Mouse (Mus musculus) ES-E14 (cell line): ENCODE data around the gene Acadl. TPM values are rescaled to one million over a fixed set of nuclear protein-coding genes. Genes with fewer than 3 reads are reported as not detected.

Experiments used
- DNase-seq: peaks from one replicate; pipeline ENCODE4 v3.0.0-alpha.2; 2013; ENCODE audit warnings: low read depth, low spot score
- H3K27ac ChIP-seq: 2 replicates; pipeline ENCODE4 v1.5.1; 2012; ENCODE audit warnings: low read depth, mild to moderate bottlenecking, low read length, moderate library complexity, mixed read lengths; ENCODE audit not compliant: poor library complexity, insufficient read depth, severe bottlenecking
- H3K36me3 ChIP-seq: 2 replicates; pipeline ENCODE4 v1.6.1; 2012; ENCODE audit warnings: mild to moderate bottlenecking, low read length, moderate library complexity, mixed read lengths; ENCODE audit not compliant: control insufficient read depth, poor library complexity, insufficient read depth, severe bottlenecking
- H3K4me1 ChIP-seq, 2 experiments: fragments of 150-350 bp in 1 of 2; sonication (generic) in 1 of 2; 2 replicates each; pipeline ENCODE4 v1.6.1; 2012; ENCODE audit warnings: low read length in 2 of 2, mild to moderate bottlenecking in 1 of 2, mixed read lengths in 1 of 2; ENCODE audit not compliant: control insufficient read depth in 2 of 2, insufficient read depth in 2 of 2, poor library complexity in 1 of 2
- H3K4me3 ChIP-seq, 2 experiments: fragments of 150-350 bp in 1 of 2; sonication (generic) in 1 of 2; 2 replicates each; pipeline ENCODE4 v1.5.1; 2012; ENCODE audit warnings: low read length in 2 of 2, low read depth in 1 of 2, mild to moderate bottlenecking in 1 of 2, mixed read lengths in 1 of 2; ENCODE audit not compliant: insufficient read depth in 1 of 2, poor library complexity in 1 of 2, severe bottlenecking in 1 of 2
- H3K9ac ChIP-seq: 2 replicates; pipeline ENCODE4 v1.6.1; 2012; ENCODE audit warnings: low read depth, mild to moderate bottlenecking, low read length, mixed read lengths; ENCODE audit not compliant: poor library complexity, insufficient read depth, severe bottlenecking
- H3K9me3 ChIP-seq: fragments of 150-350 bp; sonication (generic); 2 replicates; pipeline ENCODE4 v1.6.1; 2012; ENCODE audit warnings: low read depth, mild to moderate bottlenecking, low read length; ENCODE audit not compliant: control insufficient read depth, insufficient read depth
- CHD2 ChIP-seq: IDR thresholded peaks from 2 replicates; pipeline ENCODE4 v1.6.1; 2014; ENCODE audit warnings: mild to moderate bottlenecking, low read depth, low read length, inconsistent platforms
- HCFC1 ChIP-seq: IDR thresholded peaks from 2 replicates; pipeline ENCODE4 v1.6.1; 2012; ENCODE audit warnings: low read length, inconsistent platforms, borderline replicate concordance; ENCODE audit not compliant: insufficient read depth
- MAFK ChIP-seq: IDR thresholded peaks from 2 replicates; pipeline ENCODE4 v1.6.1; 2014; ENCODE audit warnings: mild to moderate bottlenecking, low read depth, low read length, inconsistent platforms; ENCODE audit not compliant: insufficient read depth
- ZC3H11A ChIP-seq: IDR thresholded peaks from 2 replicates; pipeline ENCODE4 v1.6.1; 2012; ENCODE audit warnings: low read depth, mild to moderate bottlenecking, inconsistent platforms, low read length, borderline replicate concordance
- ZNF384 ChIP-seq: IDR thresholded peaks from 2 replicates; pipeline ENCODE4 v1.6.1; 2012; ENCODE audit warnings: low read depth, low read length, inconsistent platforms
- in situ Hi-C, 2 experiments: fragments of 600-800 bp; cut with MboI; formaldehyde crosslinking; loops; one replicate each; pipeline ENCODE4 v1.15.1; 2025; ENCODE audit warnings: low sequenced_read_pairs in 2 of 2, inconsistent platforms in 1 of 2; ENCODE audit not compliant: unreplicated experiment in 2 of 2
- total RNA-seq: library from RNA; depleted of rRNA; stranded (reverse); fragments of 300-350 nt; gene quantifications from 2 replicates; pipeline ENCODE4 v1.2.3, GENCODE M21; 2012; rRNA removed

Gene Acadl
- 4.2 and 4.9 TPM in 2 replicates for total RNA-seq

GRCm38 (mm10) chr1:66862712-66863511 is at the start of gene Acadl:
Gene Acadl, minus strand, starts transcription at chr1:66863277.
- H3K9ac ChIP-seq: peak within 1 kb of the TSS; percentile 86
- H3K4me3 ChIP-seq: peak within 1 kb of the TSS; percentile 92 to 96
- H3K4me1 ChIP-seq: no peaks in the 10 kb centered on the region
- no peak within 1 kb of the TSS for H3K27ac ChIP-seq
- no peaks in the 10 kb centered on the region for H3K36me3 ChIP-seq
- in situ Hi-C loops: no loop called here
- DNase-seq: no peak
- H3K9me3 ChIP-seq: no peaks in the 10 kb centered on the region
- TF ChIP-seq ZNF384 (no peak), ZC3H11A (no peak), HCFC1 (no peak), CHD2 (no peak), MAFK (no peak)

DNA sequence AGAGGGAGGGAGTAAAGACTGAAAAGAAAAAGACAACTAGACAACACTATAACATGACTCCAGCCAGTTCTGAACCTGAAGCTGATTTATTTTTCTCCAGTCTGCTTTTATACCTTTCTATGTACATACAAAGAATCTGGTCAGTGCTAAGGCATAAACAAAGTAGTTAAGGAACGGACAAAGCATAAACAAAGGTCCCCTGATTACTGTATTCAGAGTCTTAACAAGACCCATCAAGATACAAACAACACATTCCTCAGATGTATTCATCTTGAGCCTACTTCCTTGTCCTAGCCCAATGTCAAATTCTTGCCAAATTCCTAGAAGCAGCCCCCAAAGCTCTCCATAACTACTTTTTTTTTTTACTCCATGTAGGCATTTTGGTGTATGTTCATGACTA is 49.2 kb upstream of the Acadl start:
- peak; percentile 76 for DNase-seq
- Histone ChIP-seq H3K27ac (no peak overlapping the region), H3K9me3 (no peaks in the 10 kb centered on the region), H3K9ac (no peak overlapping the region), H3K4me3 (no peak overlapping the region), H3K36me3 (no peaks in the 10 kb centered on the region), H3K4me1 (no peaks in the 10 kb centered on the region)
- in situ Hi-C loops: no loop called here
- TF ChIP-seq ZC3H11A: no peak
- TF ChIP-seq CHD2: 0 out of 2 replicates have a peak, but pooled peaks have one; percentile 35
- no peak for TF ChIP-seq HCFC1
- TF ChIP-seq ZNF384: peak; percentile 53; the same call in 1 of the 2 replicates
- TF ChIP-seq MAFK: no peak

DNA sequence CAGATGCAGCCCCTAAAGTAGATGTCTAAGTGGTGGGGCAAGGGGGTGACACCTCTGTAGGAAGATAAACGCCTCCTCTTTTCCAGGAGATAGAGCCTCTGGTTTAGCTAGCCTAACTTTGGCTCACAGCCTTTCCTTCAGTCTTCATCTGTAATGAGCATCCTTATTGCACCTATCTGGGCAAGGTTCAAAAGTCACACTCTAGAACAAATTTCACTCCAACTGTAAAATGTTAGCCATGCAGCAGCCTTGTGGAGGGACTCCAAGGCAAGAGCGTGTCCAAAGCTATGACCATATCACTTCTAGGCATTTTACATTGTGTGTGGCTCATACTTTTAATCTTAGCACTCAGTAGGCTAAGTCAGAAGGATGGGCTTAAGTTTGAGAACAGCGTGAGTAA is 39.5 kb upstream of the Acadl start:
- DNase-seq: no peak
- H3K9ac ChIP-seq: no peak overlapping the region
- no peak overlapping the region for H3K27ac ChIP-seq
- no peaks in the 10 kb centered on the region for H3K4me1 ChIP-seq
- H3K4me3 ChIP-seq: no peak overlapping the region
- in situ Hi-C loops: no loop called here
- H3K36me3 ChIP-seq: no peaks in the 10 kb centered on the region
- no peaks in the 10 kb centered on the region for H3K9me3 ChIP-seq
- TF ChIP-seq HCFC1: no peak

DNA sequence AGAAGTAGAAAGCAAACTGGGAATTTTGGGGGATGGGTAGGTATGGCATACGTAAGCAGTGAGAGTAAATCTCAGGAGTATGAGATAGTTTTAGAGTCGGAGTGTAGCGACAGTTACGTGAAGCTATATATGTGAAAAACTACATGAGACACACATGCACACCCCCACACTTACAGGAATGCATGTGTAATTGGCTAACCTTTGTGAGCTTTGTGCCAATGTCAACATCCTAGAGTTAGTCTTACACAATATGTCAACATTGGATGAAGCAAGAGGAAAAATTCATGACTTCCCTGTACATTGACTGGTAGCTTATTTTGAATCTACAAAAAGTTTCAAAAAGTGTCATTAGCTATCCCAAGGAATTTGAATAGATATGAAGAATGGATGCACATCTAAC is 37.9 kb upstream of the Acadl start:
- Histone ChIP-seq H3K4me1 (no peaks in the 10 kb centered on the region), H3K4me3 (no peak overlapping the region), H3K9me3 (no peaks in the 10 kb centered on the region), H3K9ac (no peak overlapping the region), H3K27ac (no peak overlapping the region), H3K36me3 (no peaks in the 10 kb centered on the region)
- in situ Hi-C loops: no loop called here
- TF ChIP-seq ZC3H11A (no peak), CHD2 (no peak), HCFC1 (no peak), ZNF384 (no peak), MAFK (no peak)
- no peak for DNase-seq
